Mouse (Mus musculus) bone marrow, adult 2 months (tissue): ENCODE measurements around the gene Cfd. TPM values are rescaled to one million over a fixed set of nuclear protein-coding genes. Genes with fewer than 3 reads are reported as not detected.
A peak's percentile ranks its signal among the peaks of the same experiment; 100 is the strongest.

Source experiments
- H3K27ac ChIP-seq: fragments of 200-500 bp; 2 replicates; pipeline ENCODE4 v1.5.1; 2012; ENCODE audit warnings: low read depth, mild to moderate bottlenecking, control low read depth, inconsistent platforms, low read length; ENCODE audit not compliant: control insufficient read depth, poor library complexity, insufficient read depth
- H3K4me1 ChIP-seq: fragments of 200-500 bp; 2 replicates; pipeline ENCODE4 v1.6.1; 2011; ENCODE audit warnings: low read length; ENCODE audit not compliant: control insufficient read depth, insufficient read depth
- H3K4me3 ChIP-seq: fragments of 200-500 bp; replicated peaks from 2 replicates; pipeline ENCODE3; 2011; ENCODE audit warnings: mild to moderate bottlenecking, low read depth, low read length, control low read depth; ENCODE audit not compliant: control insufficient read depth
- CTCF ChIP-seq: fragments of 200-500 bp; IDR thresholded peaks from 2 replicates; pipeline ENCODE4 v1.5.1; 2011; ENCODE audit warnings: low read length, control low read depth; ENCODE audit not compliant: control insufficient read depth, insufficient read depth
- POLR2A ChIP-seq: fragments of 200-500 bp; IDR thresholded peaks from 2 replicates; pipeline ENCODE4 v1.6.1; 2011; ENCODE audit warnings: low read depth, mild to moderate bottlenecking, control low read depth, low read length, borderline replicate concordance; ENCODE audit not compliant: control insufficient read depth
- whole genome bisulfite sequencing: fragments of 180-500 bp; shearing (Covaris S2); methylation state at CpG from one replicate; pipeline ENCODE4 v1.1.7; 2018; 5-methylcytosine and 5-hydroxymethylcytosine counted together
- polyA plus RNA-seq: library from polyadenylated mRNA; stranded (reverse); fragments of >200 nt; gene quantifications from 2 replicates; pipeline ENCODE4 v1.2.4, GENCODE M21; 2011; ENCODE audit warnings: low replicate concordance; ENCODE audit not compliant: missing spikeins, insufficient read depth, insufficient read length

Gene Cfd
- polyA plus RNA-seq, 1 experiment = not detected

DNA sequence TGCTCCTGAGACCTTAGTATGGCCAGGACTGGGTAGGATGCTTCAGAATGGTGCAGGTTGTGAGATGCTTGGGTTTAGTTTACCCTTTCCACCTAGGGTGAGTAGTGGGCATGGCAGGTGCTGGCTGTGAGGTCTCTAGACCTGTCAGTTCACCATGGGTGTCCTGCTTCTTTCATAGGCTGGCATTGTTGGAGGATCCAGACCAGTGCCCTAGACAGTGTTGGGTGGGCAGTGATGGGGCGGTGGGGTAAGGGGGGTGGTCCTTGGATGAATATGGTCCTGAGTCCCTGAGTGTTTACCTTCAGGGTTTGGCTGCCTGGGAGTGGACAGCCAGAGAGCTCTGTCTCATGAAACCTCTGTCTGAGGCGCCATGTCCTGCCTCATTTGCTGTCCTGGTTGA lies 32.8 kb upstream of the Cfd start:
- Histone ChIP-seq H3K4me3 (no peak overlapping the region), H3K4me1 (peaks cover 8% of the 10 kb centered on the region), H3K27ac (no peak overlapping the region)
- TF ChIP-seq POLR2A = no peak
- TF ChIP-seq CTCF = no peak
- WGBS = 83% methylated on average over 2 of the region's 2 CpGs

DNA sequence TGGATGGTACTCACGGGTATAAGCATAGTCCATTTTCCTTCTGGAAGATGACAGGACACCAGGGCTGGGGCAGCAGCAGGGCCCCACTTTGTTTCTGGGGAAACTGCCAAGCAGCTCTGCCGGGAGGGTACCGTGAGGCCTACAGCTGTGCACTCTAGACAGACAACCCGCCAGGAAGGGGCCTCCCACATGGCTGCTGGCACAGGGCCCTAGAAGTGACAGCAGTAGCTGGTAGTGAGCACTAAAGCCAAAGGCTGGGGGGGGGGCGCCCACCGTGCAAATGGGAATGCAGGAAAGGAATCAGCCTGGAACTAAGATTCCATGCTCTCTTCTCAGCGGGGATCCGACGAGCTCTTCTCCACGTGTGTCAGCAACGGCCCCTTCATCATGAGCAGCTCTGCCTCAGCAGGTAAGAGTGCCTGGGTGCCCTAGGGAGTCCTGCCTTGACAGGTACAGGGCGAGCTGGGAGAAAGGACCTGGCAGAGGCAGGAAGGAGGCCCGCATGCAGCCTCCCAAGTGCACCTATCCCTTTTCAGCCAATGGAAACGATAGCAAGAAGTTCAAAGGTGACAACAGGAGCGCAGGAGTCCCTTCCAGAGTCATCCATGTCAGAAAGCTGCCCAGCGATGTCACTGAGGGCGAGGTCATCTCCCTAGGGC lies 32.1 kb upstream of the Cfd start:
- Histone ChIP-seq H3K4me1 (peaks cover 8% of the 10 kb centered on the region), H3K4me3 (no peak overlapping the region), H3K27ac (no peak overlapping the region)
- TF ChIP-seq POLR2A (no peak), CTCF (no peak)
- WGBS = 47% methylated on average over 17 of the region's 17 CpGs

DNA sequence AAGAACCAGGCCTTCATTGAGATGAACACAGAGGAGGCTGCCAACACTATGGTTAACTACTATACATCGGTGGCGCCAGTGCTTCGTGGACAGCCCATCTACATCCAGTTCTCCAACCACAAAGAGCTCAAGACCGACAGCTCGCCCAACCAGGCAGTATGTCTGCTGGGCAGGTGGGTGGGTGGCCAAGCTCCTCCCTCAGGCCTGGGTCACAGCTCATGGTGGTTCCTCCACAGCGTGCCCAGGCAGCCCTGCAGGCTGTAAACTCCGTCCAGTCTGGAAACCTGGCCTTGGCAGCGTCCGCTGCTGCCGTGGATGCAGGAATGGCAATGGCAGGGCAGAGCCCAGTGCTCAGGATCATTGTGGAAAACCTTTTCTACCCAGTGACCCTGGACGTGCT lies 31.5 kb upstream of the Cfd start:
- H3K4me3 ChIP-seq = no peak overlapping the region
- TF ChIP-seq CTCF = no peak
- no peak for TF ChIP-seq POLR2A
- WGBS = 69% methylated on average over 11 of the region's 11 CpGs
- H3K27ac ChIP-seq = no peak overlapping the region
- H3K4me1 ChIP-seq = peaks cover 8% of the 10 kb centered on the region

DNA sequence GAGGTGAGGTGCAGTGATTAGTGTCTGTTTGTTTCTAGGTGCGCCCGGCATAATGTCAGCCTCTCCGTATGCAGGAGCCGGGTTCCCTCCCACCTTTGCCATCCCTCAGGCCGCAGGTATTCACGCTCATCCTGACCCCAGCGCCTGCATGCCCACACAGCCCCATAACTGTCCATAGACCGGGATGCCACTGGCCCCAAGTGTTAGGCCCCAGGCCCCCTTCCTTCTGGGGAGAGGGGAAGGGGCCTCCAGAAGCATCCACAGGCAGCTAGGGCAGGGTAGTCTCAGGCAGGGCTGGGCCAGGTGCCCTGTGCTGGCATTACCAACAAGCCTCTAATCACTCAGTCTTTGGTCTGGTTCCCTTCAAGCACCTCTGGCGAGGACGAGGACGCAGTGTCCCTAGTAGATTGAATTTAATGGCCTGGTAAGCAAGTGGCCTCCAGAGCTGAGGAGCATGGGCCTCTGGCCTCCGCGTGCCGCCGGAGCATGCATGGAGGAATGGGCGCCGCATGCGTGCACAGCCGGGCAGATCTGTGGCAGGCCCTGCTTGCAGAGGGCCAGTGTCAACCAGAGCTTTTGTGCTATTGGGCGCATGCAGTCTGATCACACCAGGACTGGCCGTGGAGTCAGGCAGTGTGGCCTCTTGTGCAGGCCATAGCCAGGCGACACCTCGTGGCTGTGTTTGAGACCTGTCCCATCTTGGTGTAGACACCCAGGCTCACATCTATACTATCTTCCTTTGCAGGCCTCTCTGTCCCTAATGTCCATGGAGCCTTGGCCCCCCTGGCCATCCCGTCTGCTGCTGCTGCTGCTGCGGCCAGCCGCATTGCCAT lies 30.4 kb upstream of the Cfd start:
- peaks cover 8% of the 10 kb centered on the region for H3K4me1 ChIP-seq
- 92% methylated on average over 26 of the region's 26 CpGs for WGBS
- H3K27ac ChIP-seq = no peak overlapping the region
- H3K4me3 ChIP-seq = no peak overlapping the region
- TF ChIP-seq POLR2A (no peak), CTCF (no peak)

DNA sequence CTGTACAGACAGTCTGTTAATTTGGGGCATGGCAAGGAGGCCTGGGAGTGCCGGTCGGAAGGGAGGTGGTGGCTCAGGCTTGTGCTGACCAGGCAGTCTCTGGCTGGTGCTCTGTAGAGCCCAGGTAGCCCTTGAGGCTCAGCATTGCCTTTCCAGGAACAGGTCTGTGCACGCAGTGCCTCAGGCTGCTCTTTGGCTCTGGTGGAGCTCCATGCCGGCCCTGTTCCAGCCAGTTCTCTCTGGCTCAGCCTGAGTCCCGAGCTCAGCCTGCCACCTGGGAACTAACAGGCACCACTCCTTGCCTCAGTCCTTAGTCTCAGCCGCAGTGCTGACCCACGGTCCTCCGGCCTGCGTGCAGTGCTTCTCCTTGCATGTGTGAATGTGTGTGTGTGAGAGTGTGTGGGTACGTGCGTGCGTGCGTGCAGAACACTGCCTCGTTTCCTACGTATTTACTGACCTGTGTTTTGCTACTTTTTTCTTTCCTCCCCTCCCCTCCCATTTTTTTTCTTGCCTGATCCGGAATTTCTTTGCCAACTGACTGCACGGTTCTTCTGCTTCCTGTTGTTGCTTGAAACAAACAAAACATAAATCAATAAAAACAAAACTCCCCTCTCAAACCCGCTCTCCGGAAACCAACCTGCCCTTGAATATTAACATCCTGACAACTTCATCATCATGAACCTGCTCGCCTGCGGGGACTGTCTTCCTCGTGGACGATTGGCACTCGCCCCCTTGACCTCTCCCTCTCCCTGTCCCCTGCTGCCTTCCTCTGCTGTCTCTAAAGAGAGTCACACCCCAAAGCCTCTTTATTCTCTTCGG lies 29.2 kb upstream of the Cfd start:
- Histone ChIP-seq H3K4me3 (no peak overlapping the region), H3K4me1 (peaks cover 8% of the 10 kb centered on the region), H3K27ac (no peak overlapping the region)
- WGBS = 83% methylated on average over 25 of the region's 25 CpGs
- TF ChIP-seq POLR2A (0 out of 2 replicates have a peak, but pooled peaks have one; percentile 19), CTCF (no peak)

DNA sequence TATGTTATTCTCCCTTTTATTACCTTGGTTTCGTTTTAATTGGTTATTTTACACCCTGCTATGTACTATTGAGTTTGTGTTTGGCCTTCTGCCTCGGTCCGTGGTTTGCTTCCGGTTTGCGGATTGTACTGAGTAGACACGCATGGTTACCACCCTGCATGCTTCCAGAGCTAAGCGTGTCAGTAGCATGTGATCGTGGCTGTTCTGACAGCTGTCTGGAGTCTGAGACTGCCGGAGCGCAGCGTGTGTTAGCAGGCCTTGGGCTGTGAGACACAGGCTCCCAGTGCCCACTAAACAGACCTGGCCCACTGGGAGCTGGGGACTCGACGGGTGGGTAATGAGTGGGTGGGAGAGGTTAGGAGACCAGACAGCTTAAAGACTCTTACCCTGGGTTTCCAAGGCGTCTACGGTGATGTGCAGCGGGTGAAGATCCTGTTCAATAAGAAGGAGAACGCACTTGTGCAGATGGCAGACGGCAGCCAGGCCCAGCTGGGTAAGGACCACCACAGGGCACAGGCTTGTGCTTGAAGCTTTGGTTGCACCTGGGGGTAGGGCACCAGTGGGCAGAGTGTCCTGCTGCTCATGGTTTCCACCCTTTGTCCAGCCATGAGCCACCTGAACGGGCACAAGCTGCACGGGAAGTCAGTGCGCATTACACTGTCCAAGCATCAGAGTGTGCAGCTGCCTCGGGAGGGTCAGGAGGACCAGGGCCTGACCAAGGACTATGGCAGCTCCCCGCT lies 28.4 kb upstream of the Cfd start:
- H3K4me1 ChIP-seq = peaks cover 4% of the 10 kb centered on the region
- TF ChIP-seq POLR2A (no peak), CTCF (no peak)
- 88% methylated on average over 23 of the region's 23 CpGs for WGBS
- no peak overlapping the region for H3K4me3 ChIP-seq
- no peak overlapping the region for H3K27ac ChIP-seq

DNA sequence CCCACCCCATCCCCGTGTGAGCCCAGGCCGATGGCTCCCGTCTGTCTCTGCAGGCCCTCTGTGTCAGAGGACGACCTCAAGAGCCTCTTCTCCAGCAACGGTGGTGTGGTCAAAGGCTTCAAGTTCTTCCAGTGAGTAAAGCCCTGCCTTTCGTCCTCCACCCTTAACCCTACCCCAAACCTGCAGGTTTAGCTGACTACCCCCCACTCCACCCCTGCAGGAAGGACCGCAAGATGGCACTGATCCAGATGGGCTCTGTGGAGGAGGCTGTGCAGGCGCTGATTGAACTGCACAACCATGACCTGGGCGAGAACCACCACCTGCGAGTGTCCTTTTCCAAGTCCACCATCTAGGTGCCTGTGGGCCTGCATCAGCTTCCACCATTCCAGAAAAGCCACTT lies 27.7 kb upstream of the Cfd start:
- TF ChIP-seq POLR2A = no peak
- TF ChIP-seq CTCF = no peak
- Histone ChIP-seq H3K27ac (no peak overlapping the region), H3K4me3 (no peak overlapping the region), H3K4me1 (no peaks in the 10 kb centered on the region; the same call in 1 of the 2 replicates)
- 73% methylated on average over 10 of the region's 10 CpGs for WGBS
